Mouse (Mus musculus) olfactory bulb, adult 2 months (tissue): ENCODE results near the gene Aph1a.

Source experiments
- CTCF ChIP-seq: fragments of 200-500 bp; IDR thresholded peaks from 2 replicates; pipeline ENCODE4 v1.5.1; 2012; ENCODE audit warnings: low read depth, mild to moderate bottlenecking, low read length, moderate library complexity; ENCODE audit not compliant: insufficient read depth
- POLR2A ChIP-seq: fragments of 200-500 bp; IDR thresholded peaks from 2 replicates; pipeline ENCODE4 v1.6.1; 2012; ENCODE audit warnings: mild to moderate bottlenecking, low read depth, low read length, moderate library complexity; ENCODE audit not compliant: insufficient read depth

DNA sequence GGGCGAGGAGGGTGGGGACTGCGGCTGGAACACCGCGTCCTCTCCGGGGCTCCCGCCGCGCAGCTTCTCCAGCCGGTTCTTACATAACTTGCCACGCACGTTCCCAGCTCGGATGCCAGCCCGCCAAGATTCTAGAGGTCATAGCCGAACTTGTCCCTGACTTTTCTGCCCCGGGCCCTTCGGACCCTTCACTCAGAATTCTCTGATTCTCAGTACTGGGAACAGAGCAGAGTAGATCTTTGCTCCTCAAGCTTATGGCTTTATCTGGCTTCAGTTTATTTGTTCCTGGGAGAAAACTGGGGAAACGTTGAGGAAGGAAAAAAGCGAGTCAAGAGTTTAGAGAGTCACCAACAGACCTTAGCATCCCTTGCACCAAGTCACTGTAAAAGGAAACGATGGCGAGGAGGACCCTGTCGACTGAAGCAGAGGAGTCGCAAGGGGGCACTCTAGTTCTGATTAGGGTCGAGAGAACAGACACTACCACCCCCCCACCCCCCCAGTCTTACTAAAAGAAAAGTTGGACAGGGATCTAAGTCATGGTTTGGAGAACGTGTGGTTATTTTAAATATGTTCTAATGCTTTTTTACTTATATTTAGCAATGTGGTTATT lies 10.8 kb upstream of the Aph1a start:
- TF ChIP-seq CTCF, result 0 out of 2 replicates have a peak, but pooled peaks have one; percentile 24
- no peak for TF ChIP-seq POLR2A
